Mouse (Mus musculus) embryonic facial prominence, embryonic 14.5 days (tissue): ENCODE data around the gene Eya3. TPM values are rescaled to one million over a fixed set of nuclear protein-coding genes. Genes with fewer than 3 reads are reported as not detected.

Experiments
- ATAC-seq: fragments of 200-750 bp; cut with Nextera tagmentation; 2 replicates; pipeline ENCODE4 v1.8.0; 2017; ENCODE audit warnings: low read depth, moderate number of reproducible peaks, moderate TSS enrichment
- DNase-seq: peaks from one replicate; pipeline ENCODE4 v3.0.0-alpha.2; 2015; ENCODE audit warnings: low spot score
- H3K27ac ChIP-seq: fragments of 300-500 bp; sonication (generic); replicated peaks from 2 replicates; pipeline ENCODE4 v1.5.1; 2014; ENCODE audit warnings: low read depth, mild to moderate bottlenecking, low read length, moderate library complexity
- H3K27me3 ChIP-seq: fragments of 300-500 bp; sonication (generic); replicated peaks from 2 replicates; pipeline ENCODE4 v1.6.1; 2014; ENCODE audit warnings: low read length; ENCODE audit not compliant: control insufficient read depth, insufficient read depth
- H3K36me3 ChIP-seq: fragments of 300-500 bp; sonication (generic); 2 replicates; pipeline ENCODE4 v1.6.1; 2014; ENCODE audit warnings: low read length, mixed read lengths; ENCODE audit not compliant: control insufficient read depth, insufficient read depth
- H3K4me1 ChIP-seq: fragments of 300-500 bp; sonication (generic); 2 replicates; pipeline ENCODE4 v1.6.1; 2014; ENCODE audit warnings: antibody characterized with exemption, low read length; ENCODE audit not compliant: control insufficient read depth, insufficient read depth
- H3K4me2 ChIP-seq: fragments of 300-500 bp; sonication (generic); 2 replicates; pipeline ENCODE4 v1.6.1; 2014; ENCODE audit warnings: low read depth, mild to moderate bottlenecking, low read length, moderate library complexity, mixed read lengths
- H3K4me3 ChIP-seq: fragments of 300-500 bp; sonication (generic); 2 replicates; pipeline ENCODE4 v1.5.1; 2014; ENCODE audit warnings: low read depth, mild to moderate bottlenecking, low read length
- H3K9ac ChIP-seq: fragments of 300-500 bp; sonication (generic); 2 replicates; pipeline ENCODE4 v1.6.1; 2014; ENCODE audit warnings: low read depth, mild to moderate bottlenecking, low read length, moderate library complexity, mixed read lengths
- H3K9me3 ChIP-seq: fragments of 300-500 bp; sonication (generic); 2 replicates; pipeline ENCODE4 v1.6.1; 2016; ENCODE audit warnings: low read length; ENCODE audit not compliant: control insufficient read depth
- WGBS: fragments of 180-500 bp; shearing (Covaris S2); extraction: QIAGEN DNeasy Blood & Tissue Kit; methylation state at CpG from one replicate; pipeline ENCODE4 v1.1.7; 2014; 5-methylcytosine and 5-hydroxymethylcytosine counted together
- polyA plus RNA-seq: library from polyadenylated mRNA; unstranded; fragments of >200 nt; fragmentation: Nextera tagmentation; extraction: Ambion mirVana; gene quantifications from 2 replicates; pipeline ENCODE4 v1.2.1, GENCODE M21; 2014

The Eya3 gene
- polyA plus RNA-seq, 1 experiment from 2014 or later = 25.5 TPM

DNA sequence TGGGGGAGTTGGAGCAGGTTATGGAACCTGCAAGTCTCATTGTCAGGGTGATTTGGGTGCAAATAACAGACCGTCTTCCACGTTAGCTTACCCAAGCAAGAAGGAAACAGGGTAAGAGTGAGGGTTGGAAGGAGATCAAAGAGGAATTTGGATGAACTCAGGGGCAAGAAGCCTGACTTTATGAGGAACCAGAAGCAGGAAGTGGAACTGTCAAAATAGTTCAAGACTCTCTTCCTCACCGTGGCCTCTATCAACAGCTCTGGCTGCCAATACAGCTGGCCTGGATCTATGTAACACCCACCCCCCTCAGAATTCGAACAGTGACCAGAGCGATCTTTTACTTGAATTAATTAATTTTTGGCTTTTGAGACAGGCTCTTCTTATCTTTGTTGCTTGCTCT, 33.0 kb upstream of the Eya3 start:
- Histone ChIP-seq H3K27ac (no peak overlapping the region), H3K4me2 (no peak overlapping the region), H3K36me3 (no peaks in the 10 kb centered on the region), H3K4me1 (no peaks in the 10 kb centered on the region), H3K4me3 (no peak overlapping the region), H3K9ac (no peak overlapping the region), H3K27me3 (no peaks in the 10 kb centered on the region), H3K9me3 (no peaks in the 10 kb centered on the region)
- DNase-seq (no peak), ATAC-seq (no peak)
- WGBS = 70% methylated on average over 5 of the region's 5 CpGs

DNA sequence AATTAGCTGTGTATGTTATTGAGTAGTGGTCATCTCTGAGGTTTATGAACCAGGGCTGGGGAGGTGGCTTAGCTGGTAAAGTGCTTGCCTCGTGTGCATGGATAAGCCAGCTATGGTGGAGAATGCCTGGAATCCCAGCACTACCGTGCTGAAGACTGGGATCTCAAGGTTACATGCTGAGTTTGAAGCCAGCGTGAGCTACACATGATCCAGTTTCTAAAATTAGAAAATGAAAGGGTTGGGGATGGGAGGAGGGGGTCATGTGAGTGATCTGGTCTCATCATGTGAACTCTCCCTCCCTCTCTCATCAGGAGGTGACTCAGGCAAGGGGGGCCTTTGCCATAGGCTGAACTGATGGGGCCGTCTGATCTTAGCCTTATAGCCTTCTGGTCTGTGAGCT, 30.6 kb upstream of the Eya3 start:
- no peak overlapping the region for H3K27ac ChIP-seq
- WGBS = 38% methylated on average over 4 of the region's 4 CpGs
- no peak overlapping the region for H3K4me2 ChIP-seq
- H3K36me3 ChIP-seq = no peaks in the 10 kb centered on the region
- H3K4me1 ChIP-seq = no peaks in the 10 kb centered on the region
- ATAC-seq (no peak), DNase-seq (no peak)
- no peak overlapping the region for H3K9ac ChIP-seq
- H3K4me3 ChIP-seq = no peak overlapping the region
- H3K27me3 ChIP-seq = no peaks in the 10 kb centered on the region
- no peaks in the 10 kb centered on the region for H3K9me3 ChIP-seq

DNA sequence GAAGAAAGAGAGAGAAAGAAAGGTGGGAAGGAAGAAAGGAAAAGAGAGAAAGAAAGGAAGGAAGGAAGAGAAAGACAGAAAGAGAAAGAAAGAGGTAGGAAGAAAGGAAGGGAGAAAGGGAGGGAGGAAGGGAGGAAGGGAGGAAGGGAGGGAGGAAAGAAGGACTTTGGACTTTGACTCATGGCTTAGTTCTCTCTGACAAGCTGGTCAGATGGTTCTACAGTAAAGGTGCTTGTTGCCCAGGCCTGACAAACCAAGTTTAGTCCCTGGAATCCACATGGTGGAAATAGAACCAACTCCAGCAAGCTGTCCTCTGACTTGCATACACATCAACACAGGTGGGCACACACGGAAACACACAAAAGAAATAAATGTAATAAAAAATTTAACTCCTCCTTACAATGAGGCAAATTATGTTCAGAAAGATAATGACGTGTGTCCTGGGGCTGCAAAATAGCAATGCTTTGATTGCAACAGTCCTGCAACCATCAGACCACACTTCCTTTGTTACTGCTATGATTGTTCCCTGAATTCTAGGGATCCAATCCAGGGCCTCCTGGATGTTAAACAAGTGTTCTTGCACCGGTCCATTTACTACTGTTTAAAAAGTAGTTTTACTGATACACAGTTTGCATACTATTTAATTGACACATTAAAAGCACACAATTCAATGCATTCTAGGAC, 28.3 kb upstream of the Eya3 start:
- Histone ChIP-seq H3K27ac (no peak overlapping the region), H3K4me1 (no peaks in the 10 kb centered on the region), H3K27me3 (no peaks in the 10 kb centered on the region), H3K4me3 (no peak overlapping the region), H3K4me2 (no peak overlapping the region), H3K9ac (no peak overlapping the region), H3K36me3 (no peaks in the 10 kb centered on the region), H3K9me3 (no peaks in the 10 kb centered on the region; the same call in 1 of the 2 replicates)
- DNase-seq (no peak), ATAC-seq (no peak)
- 79% methylated on average over 3 of the region's 3 CpGs for WGBS

DNA sequence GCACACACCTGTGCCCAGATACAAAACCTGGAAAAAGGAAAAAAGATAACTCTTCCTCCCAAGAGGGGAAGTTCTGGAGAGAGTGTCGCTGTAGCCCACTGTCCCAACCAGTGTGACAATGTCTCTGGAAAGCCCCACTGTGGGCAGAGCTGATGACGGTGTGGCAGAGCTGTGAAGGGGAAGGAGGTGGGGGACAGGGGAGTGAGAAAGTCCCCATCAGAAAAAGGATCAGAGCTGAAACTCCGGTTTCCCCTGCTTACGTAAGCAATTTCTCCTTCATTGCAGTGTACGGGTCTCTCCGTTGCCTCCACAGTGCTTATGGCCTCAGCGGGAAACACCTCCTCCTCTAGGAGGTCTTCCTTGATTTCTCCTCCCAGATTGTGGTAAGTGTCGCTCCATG, 27.5 kb upstream of the Eya3 start:
- Histone ChIP-seq H3K27me3 (no peaks in the 10 kb centered on the region), H3K4me1 (no peaks in the 10 kb centered on the region), H3K4me3 (no peak overlapping the region), H3K4me2 (no peak overlapping the region), H3K9me3 (no peaks in the 10 kb centered on the region; the same call in 1 of the 2 replicates), H3K9ac (no peak overlapping the region), H3K36me3 (no peaks in the 10 kb centered on the region), H3K27ac (no peak overlapping the region)
- no peak for ATAC-seq
- WGBS = 84% methylated on average over 7 of the region's 8 CpGs
- no peak for DNase-seq

- Histone ChIP-seq H3K4me1 (no peaks in the 10 kb centered on the region), H3K9me3 (no peaks in the 10 kb centered on the region; the same call in 1 of the 2 replicates), H3K4me2 (no peak overlapping the region), H3K9ac (no peak overlapping the region), H3K27ac (no peak overlapping the region), H3K36me3 (no peaks in the 10 kb centered on the region), H3K4me3 (no peak overlapping the region), H3K27me3 (no peaks in the 10 kb centered on the region)
- DNase-seq (no peak), ATAC-seq (no peak)
- WGBS = 90% methylated on average over 6 of the region's 6 CpGs
Measured at GRCm38 (mm10) chr4:132617873-132618272, 20.9 kb upstream of the Eya3 start.

DNA sequence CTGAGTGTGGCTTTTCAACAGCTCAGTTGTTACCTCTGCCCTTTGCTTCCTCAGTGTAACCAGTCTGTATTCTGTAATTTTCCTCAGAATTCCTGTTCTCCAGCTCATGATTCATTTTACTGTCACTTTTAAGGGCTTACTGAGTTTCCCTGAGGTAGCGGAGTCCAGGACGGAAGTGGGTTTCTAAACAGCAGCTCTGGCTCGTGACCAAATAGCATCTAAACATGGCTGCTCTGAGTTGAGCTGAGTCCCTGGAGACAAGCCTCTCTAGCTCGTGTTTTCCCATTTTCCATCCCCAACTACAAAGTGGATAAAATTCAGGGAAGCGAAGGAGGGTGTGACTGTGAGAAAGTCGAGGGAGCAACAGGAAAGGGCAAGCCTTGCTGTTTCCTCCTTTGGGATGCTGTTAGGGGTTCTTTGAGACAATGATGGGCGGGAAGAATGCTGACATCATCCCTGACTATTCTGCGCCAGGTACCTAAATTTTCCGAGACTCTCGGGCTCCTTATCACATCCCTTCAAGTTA, 19.9 kb upstream of the Eya3 start:
- no peaks in the 10 kb centered on the region for H3K36me3 ChIP-seq
- no peak overlapping the region for H3K4me3 ChIP-seq
- H3K4me2 ChIP-seq = no peak overlapping the region
- no peaks in the 10 kb centered on the region; the same call in 1 of the 2 replicates for H3K9me3 ChIP-seq
- H3K27ac ChIP-seq = no peak overlapping the region
- peak; percentile 6 for DNase-seq
- no peaks in the 10 kb centered on the region for H3K27me3 ChIP-seq
- ATAC-seq = no peak
- 82% methylated on average over 10 of the region's 10 CpGs for WGBS
- H3K4me1 ChIP-seq = no peaks in the 10 kb centered on the region
- H3K9ac ChIP-seq = no peak overlapping the region

DNA sequence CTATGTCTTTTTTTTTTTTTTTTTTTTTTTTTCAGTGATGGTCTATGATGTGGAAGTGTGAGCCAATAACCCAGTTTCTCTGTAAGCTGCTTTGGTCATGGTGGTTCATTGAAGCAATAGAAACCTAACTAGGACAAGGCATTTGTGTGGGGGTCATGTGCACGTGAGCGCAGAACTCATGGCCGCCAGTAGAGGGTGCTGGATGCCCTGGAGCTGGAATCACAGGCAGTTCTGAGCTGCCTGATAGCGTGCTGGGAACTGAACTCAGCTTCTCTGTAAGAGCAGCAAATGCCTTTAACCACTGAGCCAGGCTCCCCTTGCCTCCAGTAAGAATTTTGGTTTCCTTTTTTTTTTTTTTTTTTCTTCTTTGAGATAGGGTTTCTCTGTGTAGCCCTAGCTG, 18.7 kb upstream of the Eya3 start:
- no peak overlapping the region for H3K4me2 ChIP-seq
- DNase-seq (no peak), ATAC-seq (no peak)
- no peak overlapping the region for H3K9ac ChIP-seq
- H3K4me1 ChIP-seq = no peaks in the 10 kb centered on the region
- H3K27ac ChIP-seq = no peak overlapping the region
- no peaks in the 10 kb centered on the region for H3K36me3 ChIP-seq
- H3K9me3 ChIP-seq = no peaks in the 10 kb centered on the region; the same call in 1 of the 2 replicates
- no peaks in the 10 kb centered on the region for H3K27me3 ChIP-seq
- WGBS = 87% methylated on average over 4 of the region's 4 CpGs
- no peak overlapping the region for H3K4me3 ChIP-seq

GRCm38 (mm10) chr4:132621287-132622068, 17.3 kb upstream of the Eya3 start:
- no peak for ATAC-seq

More at GRCm38 (mm10) chr4:132621287-132622068, 17.3 kb upstream of the Eya3 start:
- H3K27me3 ChIP-seq = no peaks in the 10 kb centered on the region
- no peak overlapping the region for H3K9ac ChIP-seq
- no peak for DNase-seq
- no peaks in the 10 kb centered on the region for H3K36me3 ChIP-seq
- no peak overlapping the region for H3K27ac ChIP-seq
- no peaks in the 10 kb centered on the region for H3K9me3 ChIP-seq
- no peak overlapping the region for H3K4me3 ChIP-seq
- WGBS = 74% methylated on average over 7 of the region's 7 CpGs
- no peaks in the 10 kb centered on the region for H3K4me1 ChIP-seq
- no peak overlapping the region for H3K4me2 ChIP-seq
